Mouse (Mus musculus) limb, embryonic 11.5 days (tissue): ENCODE results near the gene Gatad2a. TPM values are rescaled to one million over a fixed set of nuclear protein-coding genes. Genes with fewer than 3 reads are reported as not detected.

Experiments
- ATAC-seq: fragments of 200-750 bp; cut with Nextera tagmentation; 2 replicates; pipeline ENCODE4 v1.8.0; 2017; ENCODE audit warnings: low read depth; ENCODE audit not compliant: insufficient number of reproducible peaks, low FRiP score, low TSS enrichment
- DNase-seq: peaks from one replicate; pipeline ENCODE4 v3.0.0-alpha.2; 2015; ENCODE audit warnings: low spot score
- H3K27ac ChIP-seq: fragments of 300-500 bp; sonication (generic); replicated peaks from 2 replicates; pipeline ENCODE4 v1.5.1; 2014; ENCODE audit warnings: low read depth, mild to moderate bottlenecking, low read length
- H3K27me3 ChIP-seq: fragments of 300-500 bp; sonication (generic); 2 replicates; pipeline ENCODE4 v1.6.1; 2014; ENCODE audit warnings: mild to moderate bottlenecking, low read length, mixed read lengths; ENCODE audit not compliant: control insufficient read depth, insufficient read depth
- H3K36me3 ChIP-seq: fragments of 300-500 bp; sonication (generic); 2 replicates; pipeline ENCODE4 v1.6.1; 2014; ENCODE audit warnings: mild to moderate bottlenecking, low read length, moderate library complexity, mixed read lengths; ENCODE audit not compliant: control insufficient read depth, insufficient read depth
- H3K4me1 ChIP-seq: fragments of 300-500 bp; sonication (generic); 2 replicates; pipeline ENCODE4 v1.6.1; 2014; ENCODE audit warnings: low read length, mixed read lengths; ENCODE audit not compliant: control insufficient read depth, insufficient read depth
- H3K4me2 ChIP-seq: fragments of 300-500 bp; sonication (generic); 2 replicates; pipeline ENCODE4 v1.6.1; 2014; ENCODE audit warnings: low read depth, mild to moderate bottlenecking, moderate library complexity; ENCODE audit not compliant: severe bottlenecking
- H3K4me3 ChIP-seq: fragments of 300-500 bp; sonication (generic); 2 replicates; pipeline ENCODE4 v1.5.1; 2014; ENCODE audit warnings: low read depth, low read length
- H3K9ac ChIP-seq: fragments of 300-500 bp; sonication (generic); 2 replicates; pipeline ENCODE4 v1.6.1; 2014; ENCODE audit warnings: mild to moderate bottlenecking, low read length
- H3K9me3 ChIP-seq: fragments of 300-500 bp; sonication (generic); 2 replicates; pipeline ENCODE4 v1.6.1; 2016; ENCODE audit warnings: low read length; ENCODE audit not compliant: control insufficient read depth
- WGBS: fragments of 180-500 bp; shearing (Covaris S2); extraction: QIAGEN DNeasy Blood & Tissue Kit; methylation state at CpG from one replicate; pipeline ENCODE4 v1.1.7; 2014; 5-methylcytosine and 5-hydroxymethylcytosine counted together
- polyA plus RNA-seq: library from polyadenylated mRNA; unstranded; fragments of >200 nt; fragmentation: Nextera tagmentation; extraction: Ambion mirVana; gene quantifications from 2 replicates; pipeline ENCODE4 v1.2.1, GENCODE M21; 2014

The Gatad2a gene
- polyA plus RNA-seq, 1 experiment from 2014 or later, result 79.5 TPM

DNA sequence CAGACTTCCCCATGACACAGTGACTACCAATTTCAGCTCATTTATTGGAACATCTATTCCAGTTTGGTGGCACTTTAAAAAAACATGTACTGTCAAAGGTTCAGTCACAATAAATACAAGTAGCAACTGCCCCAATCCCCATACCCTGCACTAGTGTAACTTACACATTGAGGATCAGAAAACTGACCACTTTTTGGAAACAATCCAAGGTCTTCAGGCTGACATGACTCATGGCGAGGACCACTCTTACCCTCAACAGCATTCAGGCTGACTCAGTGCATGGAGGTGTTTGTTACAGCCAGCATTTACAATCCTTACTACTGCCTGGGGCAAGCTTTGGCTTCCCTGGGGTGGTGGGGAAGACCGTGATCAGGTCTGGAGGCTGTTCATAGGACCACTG lies 89.1 kb downstream of the Gatad2a start:
- Histone ChIP-seq H3K9me3 (no peaks in the 10 kb centered on the region), H3K4me2 (no peak overlapping the region), H3K36me3 (peaks cover 29% of the 10 kb centered on the region; the same call in 1 of the 2 replicates), H3K9ac (no peak overlapping the region), H3K4me1 (peaks cover 7% of the 10 kb centered on the region), H3K27ac (no peak overlapping the region), H3K27me3 (no peaks in the 10 kb centered on the region), H3K4me3 (no peak overlapping the region)
- DNase-seq (no peak), ATAC-seq (no peak)
- 92% methylated on average over 2 of the region's 2 CpGs for WGBS

DNA sequence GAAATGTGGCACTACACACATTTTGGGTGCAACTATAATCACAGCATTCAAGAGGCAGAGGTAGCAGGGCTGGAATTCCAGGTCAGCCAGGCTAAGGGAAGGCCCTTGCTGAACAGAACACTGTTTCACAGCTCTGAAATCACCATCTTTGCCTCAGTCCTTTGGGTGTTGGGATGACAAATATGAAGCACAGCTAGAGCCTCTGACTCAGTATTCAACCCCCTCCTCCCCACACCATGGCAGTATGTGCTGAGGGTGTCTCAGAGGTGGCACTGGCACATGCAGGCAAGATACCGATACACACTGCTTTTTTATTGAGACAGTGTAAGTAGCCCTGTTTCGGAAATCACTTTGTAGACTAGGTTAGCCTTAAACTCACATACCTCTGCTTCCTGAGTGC lies 89.9 kb downstream of the Gatad2a start:
- H3K9ac ChIP-seq, result no peak overlapping the region
- no peaks in the 10 kb centered on the region for H3K27me3 ChIP-seq
- H3K4me3 ChIP-seq, result no peak overlapping the region
- no peak overlapping the region for H3K4me2 ChIP-seq
- ATAC-seq (no peak), DNase-seq (no peak)
- no peak overlapping the region for H3K27ac ChIP-seq
- H3K4me1 ChIP-seq, result peaks cover 10% of the 10 kb centered on the region
- WGBS, result 97% methylated on average over 2 of the region's 2 CpGs
- peaks cover 22% of the 10 kb centered on the region; the same call in 1 of the 2 replicates for H3K36me3 ChIP-seq
- H3K9me3 ChIP-seq, result no peaks in the 10 kb centered on the region

DNA sequence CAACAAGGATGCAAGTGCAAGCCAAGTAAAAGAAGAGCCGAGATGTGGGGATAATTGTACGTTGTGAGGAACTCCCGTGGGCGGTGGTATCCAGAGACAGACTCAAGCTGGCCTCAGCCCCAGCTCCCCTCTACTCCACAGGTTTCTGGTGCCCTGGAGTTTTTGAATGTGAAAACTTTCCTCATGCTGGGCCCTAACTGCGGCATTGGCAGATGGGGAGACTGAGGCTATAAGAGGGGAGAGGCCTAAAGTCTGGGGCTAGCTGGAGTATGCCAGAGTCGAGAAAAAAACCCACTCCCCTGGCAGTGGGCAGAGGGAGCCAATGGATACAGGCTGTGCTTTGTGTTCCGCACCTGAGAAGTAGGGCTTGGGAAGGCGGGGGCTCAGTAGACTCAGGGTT lies 92.1 kb downstream of the Gatad2a start:
- no peaks in the 10 kb centered on the region for H3K27me3 ChIP-seq
- ATAC-seq, result no peak
- H3K4me3 ChIP-seq, result 0 out of 2 replicates have a peak overlapping the region, but pooled peaks have one; percentile 73
- H3K4me2 ChIP-seq, result no peak overlapping the region
- no peaks in the 10 kb centered on the region for H3K9me3 ChIP-seq
- no peak overlapping the region for H3K9ac ChIP-seq
- peaks cover 18% of the 10 kb centered on the region for H3K4me1 ChIP-seq
- H3K27ac ChIP-seq, result no peak overlapping the region
- DNase-seq, result no peak
- 83% methylated on average over 8 of the region's 8 CpGs for WGBS
- 0 out of 2 replicates have a peak, but pooled peaks cover 6% of the 10 kb centered on the region for H3K36me3 ChIP-seq

DNA sequence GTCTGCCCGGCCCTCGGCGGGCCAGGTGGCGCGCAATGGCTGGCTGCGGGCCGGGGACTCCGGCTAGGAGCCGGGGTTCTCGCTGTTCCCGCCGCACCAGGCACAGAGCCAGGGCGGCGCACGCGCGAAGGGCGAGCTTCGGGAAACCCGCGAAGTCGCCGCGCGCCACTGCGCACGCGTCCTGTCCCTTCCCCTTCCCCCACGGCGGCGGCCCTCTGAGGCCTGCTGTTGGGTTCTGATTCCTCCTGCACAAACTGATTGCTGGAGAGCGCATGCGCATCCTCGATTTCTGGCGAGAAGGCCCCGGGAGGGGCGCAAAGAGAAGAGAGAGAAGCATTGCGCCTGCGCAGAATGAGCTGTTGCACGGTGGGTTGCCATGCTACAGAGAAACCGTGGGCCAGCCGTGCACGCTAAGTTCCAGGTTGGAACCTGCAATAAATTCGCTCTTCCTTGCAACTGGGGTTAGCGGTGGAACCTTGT lies 93.1 kb downstream of the Gatad2a start:
- DNase-seq (peak; percentile 99), ATAC-seq (peak; percentile 79)
- H3K4me1 ChIP-seq, result peaks cover 18% of the 10 kb centered on the region
- H3K9me3 ChIP-seq, result no peaks in the 10 kb centered on the region
- peak overlapping the region; percentile 96 for H3K4me2 ChIP-seq
- WGBS, result under 1% methylated on average over 45 of the region's 45 CpGs
- H3K9ac ChIP-seq, result peak overlapping the region; percentile 89
- peak overlapping the region; percentile 73 for H3K4me3 ChIP-seq
- H3K27me3 ChIP-seq, result no peaks in the 10 kb centered on the region
- H3K36me3 ChIP-seq, result no peaks in the 10 kb centered on the region; the same call in 1 of the 2 replicates
- H3K27ac ChIP-seq, result peak overlapping the region; percentile 84; the same call in 1 of the 2 replicates

DNA sequence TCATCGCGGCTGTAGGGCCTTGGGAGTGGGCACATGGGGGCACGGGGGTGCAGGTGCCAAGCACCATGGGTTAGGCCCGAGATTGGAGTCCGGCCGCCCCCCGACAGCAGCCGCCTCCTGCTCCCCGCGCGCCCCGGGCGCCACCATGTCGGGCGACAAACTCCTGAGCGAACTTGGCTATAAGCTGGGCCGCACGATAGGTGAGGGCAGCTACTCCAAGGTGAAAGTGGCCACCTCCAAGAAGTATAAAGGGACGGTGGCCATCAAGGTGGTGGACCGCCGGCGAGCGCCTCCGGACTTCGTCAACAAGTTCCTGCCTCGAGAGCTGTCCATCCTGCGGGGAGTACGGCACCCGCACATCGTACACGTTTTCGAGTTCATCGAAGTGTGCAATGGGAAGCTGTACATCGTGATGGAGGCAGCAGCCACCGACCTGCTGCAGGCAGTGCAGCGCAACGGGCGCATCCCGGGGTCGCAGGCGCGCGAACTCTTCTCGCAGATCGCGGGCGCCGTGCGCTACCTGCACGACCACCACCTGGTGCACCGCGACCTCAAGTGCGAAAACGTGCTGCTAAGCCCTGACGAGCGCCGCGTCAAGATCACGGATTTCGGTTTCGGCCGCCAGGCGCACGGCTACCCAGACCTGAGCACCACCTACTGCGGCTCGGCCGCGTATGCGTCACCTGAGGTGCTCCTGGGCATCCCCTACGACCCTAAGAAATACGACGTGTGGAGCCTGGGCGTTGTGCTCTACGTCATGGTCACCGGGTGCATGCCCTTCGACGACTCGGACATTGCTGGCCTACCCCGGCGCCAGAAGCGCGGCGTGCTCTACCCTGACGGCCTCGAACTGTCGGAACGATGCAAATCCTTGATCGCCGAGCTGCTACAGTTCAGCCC lies 93.8 kb downstream of the Gatad2a start, which contains the start of the genes Tssk6, Ndufa13 and Yjefn3:
Gene Tssk6 (plus strand): TSS at position 22 of the 900 bp plus-strand sequence.
Gene Ndufa13 (minus strand): TSS at position 396 of the 900 bp plus-strand sequence.
Gene Yjefn3 (minus strand): TSS at position 550 of the 900 bp plus-strand sequence.
- ATAC-seq (peak; percentile 58), DNase-seq (peak; percentile 67)
- Histone ChIP-seq H3K9ac (peak within 1 kb of the TSS; percentile 89), H3K4me2 (peak within 1 kb of the TSS; percentile 96), H3K27ac (peak within 1 kb of the TSS; percentile 84), H3K36me3 (no peaks in the 10 kb centered on the region; the same call in 1 of the 2 replicates), H3K4me1 (peaks cover 18% of the 10 kb centered on the region), H3K9me3 (no peaks in the 10 kb centered on the region), H3K27me3 (no peaks in the 10 kb centered on the region), H3K4me3 (peak within 1 kb of the TSS; percentile 73)
- 6% methylated on average over 89 of the region's 89 CpGs for WGBS

DNA sequence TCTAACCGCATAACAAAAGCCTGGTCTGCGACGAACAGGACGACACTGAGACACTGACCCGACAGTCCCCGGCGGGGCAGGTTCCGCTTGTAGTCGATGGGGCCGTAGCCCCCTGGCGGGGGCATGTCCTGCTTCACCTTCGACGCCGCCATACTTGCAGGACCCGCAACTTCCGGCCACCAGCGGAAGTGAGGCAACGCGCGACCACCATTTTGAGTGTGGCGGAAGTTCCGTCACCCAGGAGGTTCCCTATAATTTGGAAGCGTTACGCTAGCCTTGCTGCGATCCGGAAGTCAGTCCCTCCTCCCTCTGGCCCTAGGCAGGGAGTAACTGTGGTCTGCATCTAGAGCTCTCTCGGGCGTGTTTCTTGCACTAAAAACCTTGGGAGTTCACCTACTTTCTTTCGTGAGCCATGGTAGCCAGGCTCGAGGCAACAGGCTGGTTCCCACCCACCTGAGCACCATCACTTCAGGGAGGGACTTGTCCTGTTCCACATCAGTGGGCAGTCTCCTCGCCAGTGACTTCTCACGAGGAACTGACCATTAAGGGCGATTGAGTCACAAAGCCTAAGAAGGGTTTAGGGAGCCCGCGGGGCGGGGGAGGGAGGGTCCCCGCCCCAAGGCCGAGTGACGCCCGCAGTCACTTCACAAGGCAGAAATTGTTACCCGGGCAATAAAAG lies 94.6 kb downstream of the Gatad2a start:
- 1% methylated on average over 41 of the region's 41 CpGs for WGBS
- peak; percentile 73 for ATAC-seq
- H3K4me1 ChIP-seq, result peaks cover 18% of the 10 kb centered on the region

DNA sequence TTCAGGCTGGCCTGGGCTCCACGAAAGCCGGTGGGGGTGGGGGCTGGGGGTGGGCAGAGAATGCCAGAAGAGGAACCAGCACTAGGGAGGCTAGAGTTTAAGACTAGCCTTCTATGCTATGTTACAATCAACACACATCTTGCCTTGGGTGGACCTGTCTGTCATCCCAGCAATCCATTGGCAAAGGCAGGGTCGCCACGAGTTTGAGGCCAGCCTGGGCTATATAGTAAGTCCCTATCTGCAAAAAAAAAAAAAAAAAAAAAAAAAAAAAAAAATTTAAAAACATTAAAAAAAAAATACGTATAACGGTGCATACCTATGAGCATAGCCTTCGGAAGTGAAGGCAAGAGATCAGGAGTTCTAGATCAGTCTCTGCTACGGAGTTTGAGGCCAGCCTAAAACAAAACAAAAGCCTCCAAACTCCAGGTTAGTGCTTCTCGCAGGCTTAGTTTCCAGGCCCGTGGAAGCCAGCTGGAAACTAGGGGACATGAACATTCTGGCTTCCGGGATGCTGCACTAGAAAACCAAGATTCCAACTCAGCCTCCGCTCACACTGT lies 95.2 kb downstream of the Gatad2a start:
- Histone ChIP-seq H3K36me3 (peaks cover 5% of the 10 kb centered on the region), H3K4me2 (peak overlapping the region; percentile 96), H3K9me3 (no peaks in the 10 kb centered on the region), H3K4me3 (peak overlapping the region; percentile 73), H3K27me3 (no peaks in the 10 kb centered on the region), H3K4me1 (peaks cover 18% of the 10 kb centered on the region), H3K9ac (peak overlapping the region; percentile 84), H3K27ac (peak overlapping the region; percentile 75; the same call in 1 of the 2 replicates)
- 17% methylated on average over 12 of the region's 12 CpGs for WGBS
- ATAC-seq (peak; percentile 4; the same call in 1 of the 2 replicates), DNase-seq (no peak)

More for the DNA sequence above, 94.6 kb downstream of the Gatad2a start:
- Histone ChIP-seq H3K4me3 (peak overlapping the region; percentile 73), H3K36me3 (peaks cover 2% of the 10 kb centered on the region; the same call in 1 of the 2 replicates), H3K9ac (peak overlapping the region; percentile 89), H3K9me3 (no peaks in the 10 kb centered on the region), H3K27me3 (no peaks in the 10 kb centered on the region), H3K27ac (peak overlapping the region; percentile 75), H3K4me2 (peak overlapping the region; percentile 96)
- peak; percentile 100 for DNase-seq

DNA sequence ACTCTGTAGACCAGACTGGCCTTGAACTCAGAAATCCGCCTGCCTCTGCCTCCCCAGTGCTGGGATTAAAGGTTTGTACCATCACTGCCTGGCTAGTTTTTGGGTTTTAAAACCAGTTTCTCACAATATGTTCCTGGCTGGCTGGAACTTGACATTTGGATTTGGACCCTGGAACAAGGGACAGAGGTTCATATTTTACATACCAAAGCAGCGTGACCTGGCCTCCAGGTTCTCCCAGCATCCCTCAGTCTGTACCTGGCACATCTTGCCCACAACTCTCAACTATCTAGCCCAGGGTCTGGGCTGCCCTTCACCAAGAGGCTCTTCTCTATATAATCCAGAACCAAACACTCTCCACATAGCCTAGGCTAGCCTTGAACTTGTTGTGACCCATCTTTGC lies 96.3 kb downstream of the Gatad2a start:
- Histone ChIP-seq H3K27me3 (no peaks in the 10 kb centered on the region), H3K9me3 (no peaks in the 10 kb centered on the region), H3K4me2 (no peak overlapping the region), H3K4me1 (peaks cover 18% of the 10 kb centered on the region), H3K9ac (no peak overlapping the region), H3K4me3 (no peak overlapping the region), H3K27ac (no peak overlapping the region), H3K36me3 (peaks cover 6% of the 10 kb centered on the region)
- no peak for ATAC-seq
- no peak for DNase-seq
- WGBS, result 97% methylated on average over 2 of the region's 2 CpGs
